Mouse (Mus musculus) ES-Bruce4 (cell line): ENCODE measurements at regions not wholly inside any gene's neighbourhood (a gene's known extent, or its start where the extent isn't known, plus 50 kb on each side); places are given as distances from the start of the nearest gene placed in this dataset.

Source experiments
- CTCF ChIP-seq: IDR thresholded peaks from one replicate; pipeline ENCODE4 v1.8.1; 2011; ENCODE audit warnings: low read depth, low read length
- EP300 ChIP-seq: IDR thresholded peaks from 2 replicates; pipeline ENCODE4 v1.6.1; 2011; ENCODE audit warnings: low read depth, low read length; ENCODE audit not compliant: insufficient read depth
- POLR2A ChIP-seq: IDR thresholded peaks from one replicate; pipeline ENCODE4 v1.8.1; 2011; ENCODE audit warnings: low read length; ENCODE audit not compliant: insufficient read depth

- no peak for TF ChIP-seq CTCF
- TF ChIP-seq EP300 = no peak
- TF ChIP-seq POLR2A = no peak
These were observed 416.3 kb downstream of the 1700129C05Rik start for GRCm38 (mm10) chr14:58726418-58726817.
